Mouse (Mus musculus) left cerebral cortex, postnatal 36 days (tissue): Measurements from ENCODE around the gene Flvcr1. TPM values are rescaled to one million over a fixed set of nuclear protein-coding genes. Genes with fewer than 3 reads are reported as not detected.

Experiments used
- DNase-seq, 2 experiments: peaks; one replicate each; pipeline ENCODE4 v3.0.0; 2021 to 2022; ENCODE audit warnings: low spot score in 2 of 2, mixed read lengths in 1 of 2
- intact Hi-C: fragments of 180-260 bp; cut with DNase I; formaldehyde crosslinking; loops from one replicate; pipeline ENCODE4 v1.15.1; 2025
- total RNA-seq, 2 experiments: library from RNA; stranded (reverse); gene quantifications; 2 replicates each; pipeline ENCODE4 v1.2.3; 2021

Gene Flvcr1
- 10 to 100 TPM; 11.8 to 15.4 TPM for total RNA-seq

DNA sequence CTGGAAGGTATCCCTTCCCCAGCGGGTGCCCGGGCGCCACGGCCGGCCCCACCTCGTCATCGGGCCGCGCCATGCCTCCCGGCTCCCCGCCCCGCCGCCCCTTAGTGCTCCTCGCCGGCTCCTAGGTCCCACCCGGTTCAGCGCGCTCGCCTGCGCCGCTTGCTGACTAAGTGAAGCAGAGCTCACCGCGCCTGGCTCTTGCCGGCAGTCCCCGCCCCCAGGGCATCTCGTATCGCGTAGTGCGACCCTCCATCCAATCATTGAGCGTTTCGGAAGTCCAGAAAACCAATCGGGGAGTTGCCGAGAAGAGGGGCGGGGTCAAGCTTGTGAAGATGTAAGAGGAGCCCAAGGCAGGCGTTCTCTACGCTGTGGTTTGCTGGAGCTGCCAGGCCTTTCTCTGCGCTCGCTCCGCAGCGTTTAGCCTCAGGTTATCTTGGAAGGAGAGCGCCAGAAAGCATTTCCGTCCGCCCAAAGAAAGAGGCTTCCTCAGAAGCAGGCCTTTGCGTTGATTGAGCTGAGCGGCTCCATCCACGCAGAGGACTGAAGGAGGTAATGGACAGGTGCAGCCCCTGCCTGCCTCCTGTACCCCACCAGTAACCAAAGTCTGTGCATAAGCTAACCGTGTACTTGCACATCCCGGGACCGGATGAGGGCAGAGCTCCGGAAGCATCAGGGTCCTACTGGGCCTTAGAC is at the start of gene Flvcr1:
Gene Flvcr1, minus strand, starts transcription at position 138 of the 693 bp plus-strand sequence.
- DNase-seq = peak; percentile 98 to 99
- intact Hi-C loops = loop anchor here (5.0 kb wide), 1 partner anchor 99 kb away; the partner anchor contains the start of gene Angel2

DNA sequence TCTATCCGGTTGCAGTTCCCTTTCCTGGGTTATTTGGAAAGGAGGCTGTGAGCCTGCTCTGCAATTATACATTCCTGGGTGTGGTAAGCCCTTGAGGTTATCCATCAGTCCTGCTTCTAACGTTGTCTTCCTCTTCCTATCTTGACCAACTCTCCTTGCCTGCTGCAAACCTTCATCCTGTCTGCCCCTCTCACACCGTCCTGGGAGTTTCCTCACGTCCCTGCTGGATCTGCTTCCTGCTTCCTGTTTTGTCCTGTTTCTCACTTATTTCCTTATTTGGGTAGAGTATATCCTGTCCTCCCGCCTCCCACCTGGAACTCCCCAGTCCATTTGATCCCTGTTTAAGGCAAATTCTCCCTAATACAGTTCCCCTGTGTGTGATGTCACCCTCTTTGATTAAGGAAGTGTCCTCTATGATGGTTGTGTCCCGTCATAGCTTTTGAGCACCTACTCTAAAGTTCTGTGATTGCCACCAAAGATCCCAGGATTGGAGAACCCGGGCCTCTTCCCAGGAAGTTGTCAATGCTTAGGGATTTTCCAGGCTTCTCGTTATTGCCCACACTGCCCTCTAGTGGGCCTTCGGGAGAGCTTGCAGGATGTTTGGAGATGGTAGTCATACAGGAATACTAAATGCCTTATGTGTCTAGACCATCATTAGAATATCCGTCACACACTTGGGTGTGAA is 49.4 kb upstream of the Flvcr1 start:
- intact Hi-C loops = no loop called here
- DNase-seq = peak; percentile 32 to 38

DNA sequence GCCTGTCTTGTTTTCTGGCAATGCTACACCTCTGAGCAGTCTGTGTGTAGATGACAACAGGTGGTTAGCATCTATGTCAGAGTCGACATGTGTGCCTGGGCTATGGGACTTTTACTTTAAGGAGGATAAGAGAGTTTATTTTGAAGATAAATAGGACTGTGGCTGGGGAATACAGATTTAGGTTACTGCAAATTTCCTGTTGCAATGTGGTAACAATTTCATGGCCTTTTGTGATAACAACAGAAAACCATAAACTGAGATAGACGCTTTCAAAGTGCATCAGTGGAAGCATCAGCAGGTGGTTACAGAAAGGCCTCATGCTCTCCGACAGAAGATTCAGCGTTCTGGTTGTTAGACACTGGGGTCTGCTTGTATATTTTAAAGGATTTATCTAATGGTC is 47.5 kb upstream of the Flvcr1 start:
- intact Hi-C loops = no loop called here
- no peak for DNase-seq

DNA sequence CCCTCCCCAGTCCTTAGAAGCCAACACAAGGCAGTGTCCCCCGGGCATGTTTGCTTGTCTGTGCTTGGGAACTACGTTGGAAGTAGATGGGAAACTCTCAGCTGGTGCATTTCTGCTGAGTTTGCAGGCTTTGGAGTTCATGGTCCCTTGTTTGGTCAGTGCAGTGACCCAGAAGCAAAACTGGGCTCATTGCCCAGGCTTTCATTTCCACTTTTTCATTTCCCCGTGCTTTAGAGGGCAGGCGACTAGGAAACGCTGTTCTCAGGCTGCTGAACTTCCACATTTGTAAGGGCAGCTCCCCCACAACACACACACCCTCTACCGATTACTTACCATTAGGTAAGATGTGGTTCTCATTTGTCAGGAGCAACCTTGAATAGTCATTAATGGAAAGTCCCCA is 47.0 kb upstream of the Flvcr1 start:
- DNase-seq = peak in 1 of 2 experiments; percentile 23
- intact Hi-C loops = no loop called here

DNA sequence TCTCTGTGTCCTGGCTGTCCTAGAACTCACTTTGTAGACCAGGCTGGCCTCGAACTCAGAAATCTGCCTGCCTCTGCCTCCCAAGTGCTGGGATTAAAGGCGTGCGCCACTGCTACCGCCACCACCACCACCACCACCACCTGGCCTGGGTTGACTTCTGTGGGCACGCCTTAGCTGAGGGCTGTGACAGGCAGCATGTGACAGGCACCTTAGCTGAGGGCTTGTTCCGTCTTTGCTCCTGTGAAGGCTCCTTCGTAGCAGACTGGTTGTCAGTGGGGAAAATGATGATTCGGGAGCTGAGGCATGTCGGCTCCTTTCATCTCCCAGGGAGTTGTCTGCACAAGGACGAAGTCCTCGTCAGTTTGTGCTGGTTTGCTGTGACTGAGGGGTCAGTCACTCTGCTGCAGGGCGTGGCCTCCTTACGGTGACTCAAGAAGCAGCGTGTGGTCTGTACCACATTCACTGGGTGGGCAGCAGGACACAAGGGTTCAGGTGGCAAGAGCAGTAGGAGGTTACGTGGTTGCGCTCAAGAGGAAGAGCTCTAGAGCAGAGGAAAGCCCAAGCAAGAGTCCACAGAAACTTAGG is 46.5 kb upstream of the Flvcr1 start:
- no peak for DNase-seq
- intact Hi-C loops = no loop called here

DNA sequence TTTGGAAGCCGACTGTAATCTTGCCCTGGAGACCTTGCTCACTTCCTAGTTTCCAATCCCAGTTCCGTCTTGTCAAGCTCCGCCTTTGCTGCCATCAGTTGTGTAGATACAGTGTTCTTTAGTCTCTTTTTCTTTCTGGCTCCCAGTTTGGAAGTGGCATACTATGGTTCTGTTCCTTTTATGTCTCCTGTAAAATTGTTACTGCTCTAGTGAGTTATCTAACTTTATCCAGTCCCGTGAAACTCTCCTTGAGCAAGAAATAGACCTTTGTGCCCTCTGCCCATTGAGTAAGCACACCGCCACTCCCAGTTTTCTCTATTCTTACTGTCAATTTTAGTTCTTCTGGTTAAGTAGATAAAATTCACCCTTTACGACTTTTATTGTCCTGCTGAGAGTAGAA is 45.7 kb upstream of the Flvcr1 start:
- intact Hi-C loops = no loop called here
- no peak for DNase-seq

DNA sequence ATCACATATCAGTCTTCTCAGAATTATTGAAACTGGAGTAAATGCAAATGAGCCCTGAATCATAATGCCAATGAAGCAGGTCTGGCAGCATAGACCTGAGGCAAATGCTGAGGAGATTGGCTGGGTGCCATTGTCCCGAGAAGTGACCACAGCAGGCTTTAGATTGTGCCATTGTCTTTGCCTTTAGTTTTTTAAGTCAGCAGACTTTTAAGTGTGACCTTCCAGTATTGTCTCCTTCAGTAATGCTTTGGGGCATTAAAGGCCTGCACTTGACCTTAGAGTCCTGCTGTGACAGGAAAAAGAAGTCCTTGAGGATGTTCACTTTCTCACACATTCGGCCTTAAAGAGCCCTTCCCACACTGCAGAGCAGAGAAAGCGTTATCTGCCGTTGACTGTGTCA is 44.3 kb upstream of the Flvcr1 start:
- intact Hi-C loops = no loop called here
- DNase-seq = no peak

DNA sequence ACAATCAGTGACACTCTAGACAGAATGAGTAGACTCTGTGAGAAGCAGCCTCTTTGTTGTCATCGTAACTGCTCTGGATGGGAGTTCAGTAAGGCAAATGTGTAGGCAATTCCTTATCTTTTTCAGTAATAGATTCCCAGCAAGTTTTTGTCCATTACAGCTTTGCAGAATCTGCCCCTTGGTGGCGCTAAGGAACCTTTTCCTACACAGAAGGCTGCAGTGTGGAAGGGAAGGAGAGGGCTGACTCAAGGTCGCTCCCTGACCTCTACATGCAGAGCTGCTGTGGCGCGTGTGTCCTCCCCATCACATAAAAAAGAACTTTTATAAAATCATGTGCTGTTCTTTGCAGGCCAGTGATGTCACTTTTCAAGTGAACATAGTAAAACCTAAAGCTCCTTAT is 42.4 kb upstream of the Flvcr1 start:
- intact Hi-C loops = no loop called here
- no peak for DNase-seq

DNA sequence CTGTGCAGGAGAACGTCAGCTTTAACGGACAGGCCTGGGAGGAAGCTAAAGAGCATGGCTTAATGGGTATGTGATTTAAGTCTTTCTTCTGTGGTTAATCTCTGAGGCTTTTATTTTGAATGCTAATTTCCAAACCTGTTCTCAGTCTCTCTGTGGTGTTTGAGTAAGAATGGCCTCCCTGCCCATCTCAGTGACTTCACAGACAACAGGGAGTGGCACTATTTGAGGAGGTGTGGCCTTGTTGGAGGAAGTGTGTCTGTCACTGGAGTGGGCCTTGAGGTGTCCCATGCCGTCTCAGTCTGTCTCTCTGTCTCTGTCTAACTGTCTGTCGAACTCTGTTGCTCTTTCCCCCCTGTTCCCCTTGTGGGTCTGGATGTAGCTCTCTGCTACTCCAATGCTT is 39.2 kb upstream of the Flvcr1 start:
- no peak for DNase-seq
- intact Hi-C loops = no loop called here

DNA sequence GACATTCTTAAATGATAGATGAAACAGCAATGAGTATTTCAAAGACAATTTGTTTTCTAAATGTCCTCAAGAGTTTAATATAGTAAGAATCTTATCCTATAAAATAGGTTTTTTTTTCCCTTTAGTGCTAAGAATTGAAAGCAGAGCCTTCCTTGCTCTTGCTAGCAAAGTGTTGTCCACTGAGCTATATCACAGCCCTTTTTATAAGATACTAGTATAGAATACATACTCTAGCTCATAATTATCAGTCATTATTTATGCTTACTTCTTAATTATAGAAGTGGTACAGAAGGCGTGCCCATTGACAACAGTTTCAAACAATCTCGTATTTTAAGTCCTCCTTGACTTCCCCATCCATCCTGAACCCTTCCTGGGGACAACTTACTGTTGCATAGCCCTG is 38.6 kb upstream of the Flvcr1 start:
- DNase-seq = no peak
- intact Hi-C loops = no loop called here

DNA sequence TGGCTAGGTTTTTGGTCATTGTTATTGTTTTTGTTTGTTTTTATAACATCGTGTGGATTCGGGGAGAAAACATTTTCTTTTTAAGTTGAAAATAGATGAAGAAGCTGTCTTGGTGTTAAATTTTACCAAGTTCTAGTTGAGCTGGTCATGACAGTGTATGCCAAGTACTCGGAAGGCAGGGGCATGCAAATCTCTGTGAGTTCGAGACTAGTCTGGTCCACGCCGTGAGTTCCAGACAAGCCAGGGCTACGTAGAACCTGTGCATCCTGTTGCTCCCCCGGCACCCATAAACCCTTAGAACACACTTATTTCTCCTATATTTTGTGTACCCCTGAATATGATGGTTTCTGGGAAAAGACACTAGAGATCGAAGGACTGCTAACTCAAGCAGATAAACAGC is 37.7 kb upstream of the Flvcr1 start:
- DNase-seq = no peak
- intact Hi-C loops = no loop called here

DNA sequence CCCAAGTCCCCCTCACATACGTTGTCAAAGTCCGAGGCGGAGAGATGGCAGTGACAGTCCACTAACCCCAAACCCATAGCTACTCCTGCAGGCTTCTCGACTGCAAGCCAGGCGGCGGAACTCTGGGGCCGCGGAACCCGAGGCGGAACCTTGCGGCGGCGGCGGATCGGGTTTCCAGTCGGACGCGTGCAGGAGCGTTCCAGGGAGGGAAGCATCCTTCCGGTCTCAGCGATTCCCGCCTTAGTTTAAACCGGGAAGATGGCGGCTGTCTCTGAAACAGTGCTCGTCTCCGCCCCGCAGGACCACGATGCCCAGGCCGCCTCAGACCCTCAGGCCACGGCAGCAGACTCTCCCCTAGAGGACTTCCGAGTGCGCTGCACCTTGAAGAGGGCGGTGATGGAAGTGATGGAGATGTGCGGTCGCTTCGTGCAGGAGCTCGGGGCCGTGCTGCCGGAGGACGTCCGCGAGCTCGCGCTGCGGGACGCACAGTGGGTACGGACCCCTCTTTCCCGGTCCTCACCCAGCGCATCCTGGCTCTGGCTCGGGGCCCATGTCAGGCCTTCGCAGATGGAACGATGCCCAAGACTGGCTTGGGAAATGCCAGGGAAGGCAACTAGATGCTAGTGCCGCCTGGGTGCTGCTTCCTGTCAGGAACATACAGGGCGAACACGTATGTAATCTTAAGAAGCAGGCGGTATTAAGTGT is 37.0 kb upstream of the Flvcr1 start, which contains the start of the genes Tatdn3 and Nsl1:
Gene Tatdn3, minus strand, starts transcription at position 152 of the 705 bp plus-strand sequence.
Gene Nsl1, plus strand, starts transcription at position 232 of the 705 bp plus-strand sequence.
- DNase-seq = peak; percentile 93
- intact Hi-C loops = no loop called here

DNA sequence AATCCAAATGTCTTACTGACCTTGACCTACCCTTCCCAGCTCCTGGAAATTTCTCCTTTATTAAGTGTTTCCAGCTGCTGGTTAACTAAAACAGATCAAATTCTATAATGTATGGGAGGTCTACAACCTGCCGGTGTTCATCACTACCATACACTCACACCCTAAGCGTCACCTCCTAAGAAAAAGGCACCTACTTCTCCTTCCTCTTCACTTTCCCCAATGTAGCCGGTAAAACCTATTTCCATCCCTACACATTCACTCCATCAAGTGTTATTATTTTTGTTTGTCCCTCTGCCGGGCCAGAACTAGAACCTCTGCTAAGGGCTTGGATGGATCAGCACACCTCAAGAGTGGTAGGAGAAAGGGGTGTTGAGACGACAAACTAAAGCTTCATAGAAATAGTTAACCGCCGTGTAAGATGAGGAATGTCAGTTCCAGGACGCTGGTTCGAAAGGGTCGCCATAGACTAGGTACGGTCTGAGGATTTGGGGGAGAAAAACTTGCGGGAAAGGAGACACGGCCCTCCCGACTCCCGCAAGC is 36.4 kb upstream of the Flvcr1 start:
- intact Hi-C loops = no loop called here
- DNase-seq = no peak

DNA sequence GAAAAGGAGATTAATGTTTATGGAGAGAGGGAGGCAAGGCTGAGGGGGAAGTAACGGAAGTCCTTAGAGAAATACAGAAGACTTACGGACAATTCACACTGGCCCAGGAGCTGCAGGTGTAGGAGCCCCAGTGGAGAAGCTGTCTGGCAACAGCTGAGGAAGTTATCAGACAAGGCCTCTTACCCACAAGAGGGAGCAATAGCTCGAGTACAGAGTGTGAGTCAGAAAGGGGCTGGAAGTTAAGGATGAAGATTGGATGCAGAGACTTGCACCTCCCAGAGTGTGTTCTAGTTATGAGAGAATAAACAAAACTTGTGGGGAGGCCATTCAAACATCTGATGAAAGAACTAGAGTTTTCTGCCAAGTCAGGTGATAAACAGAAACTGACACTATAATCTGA is 31.5 kb upstream of the Flvcr1 start:
- intact Hi-C loops = no loop called here
- DNase-seq = no peak

DNA sequence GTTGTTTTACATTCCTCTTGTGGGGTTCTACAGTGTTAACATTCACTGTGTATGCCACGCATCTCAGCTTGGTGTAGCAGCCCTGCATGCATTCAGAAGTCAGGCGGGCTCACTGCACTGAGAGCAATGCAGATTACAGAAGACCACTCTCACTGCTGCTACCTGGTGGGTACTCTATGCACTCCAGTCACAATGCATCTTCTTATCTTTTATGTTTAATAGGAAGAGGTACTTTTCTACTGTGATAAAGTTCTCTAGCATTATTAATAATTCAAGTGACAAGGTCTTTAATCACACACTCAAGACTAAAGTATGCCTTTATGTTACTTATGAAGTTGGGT is 29.5 kb upstream of the Flvcr1 start:
- DNase-seq = no peak
- intact Hi-C loops = no loop called here

DNA sequence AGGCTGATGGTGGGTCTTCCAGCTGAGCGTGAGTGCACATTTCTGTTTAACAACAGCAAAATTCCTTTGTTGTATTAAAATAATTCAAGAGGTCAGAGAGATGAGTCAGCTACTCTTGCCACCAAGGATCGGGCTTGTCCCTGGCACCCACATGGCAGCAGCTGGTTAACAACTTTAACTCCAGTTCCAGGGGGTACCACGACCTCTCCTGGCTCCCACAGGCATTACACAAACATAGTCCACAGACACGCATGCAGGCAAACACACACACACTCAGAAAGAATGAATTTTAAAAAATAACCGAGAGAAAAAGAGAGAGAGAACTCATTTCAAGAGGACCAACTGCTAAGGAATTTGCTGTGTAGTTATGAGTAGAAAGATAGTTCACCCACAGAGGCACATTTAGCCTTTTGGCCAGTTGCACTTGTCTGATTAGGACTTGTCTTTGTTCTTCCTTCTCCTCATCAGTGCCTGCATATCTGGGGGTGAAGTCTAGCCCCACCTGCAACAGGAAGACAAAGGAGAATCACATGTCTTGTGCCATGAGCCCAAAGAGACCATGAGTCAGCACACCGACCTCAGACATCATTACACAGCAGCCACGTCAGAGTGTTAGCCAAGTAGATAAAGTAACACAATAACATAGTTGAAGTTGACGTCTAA is 29.0 kb upstream of the Flvcr1 start:
- no peak for DNase-seq
- intact Hi-C loops = no loop called here

DNA sequence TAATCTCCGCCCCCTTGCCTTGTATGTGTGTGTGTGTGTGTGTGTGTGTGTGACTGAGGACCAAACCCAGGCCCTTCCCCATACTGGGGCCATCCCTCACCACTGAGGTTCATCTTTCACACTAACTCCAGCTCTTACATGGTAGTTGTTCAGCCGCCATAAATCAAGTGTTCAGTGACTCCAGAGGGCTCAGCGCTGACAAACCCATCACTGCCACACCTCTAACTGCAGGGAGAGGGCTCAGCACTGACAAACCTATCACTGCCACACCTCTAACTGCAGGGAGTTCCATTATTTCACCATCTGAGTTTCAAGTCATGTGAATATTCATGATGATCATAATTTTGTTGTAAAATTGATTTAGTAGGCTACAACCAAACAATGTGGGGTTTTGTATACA is 27.6 kb upstream of the Flvcr1 start:
- intact Hi-C loops = no loop called here
- no peak for DNase-seq

DNA sequence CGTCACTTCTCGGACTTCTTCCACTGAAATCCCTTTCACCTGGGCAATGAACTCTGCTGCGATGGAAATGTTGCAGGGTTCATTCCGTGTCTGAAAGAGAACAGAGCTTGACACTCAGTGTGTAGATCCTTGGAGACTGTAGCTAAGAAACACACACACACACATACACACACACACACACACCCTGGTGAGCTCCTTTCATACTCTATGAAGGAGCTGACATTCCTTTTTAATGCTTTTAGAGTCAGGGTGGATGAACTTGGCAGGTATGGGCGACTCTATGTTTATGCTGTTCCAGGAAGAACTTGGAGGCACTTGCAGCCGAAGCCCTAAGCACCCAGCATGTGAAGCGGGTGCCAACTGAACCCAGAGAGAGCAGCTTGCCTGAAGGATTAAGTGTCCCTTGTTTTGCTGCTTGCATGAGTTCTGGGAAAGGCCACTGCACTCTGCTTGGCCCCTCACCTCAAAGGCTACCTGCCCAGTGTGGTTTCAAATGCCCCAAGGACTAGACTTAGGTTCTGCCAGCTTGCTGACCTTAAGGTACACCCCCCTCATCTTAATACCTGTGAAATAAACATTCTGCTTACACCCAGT is 20.4 kb upstream of the Flvcr1 start:
- intact Hi-C loops = no loop called here
- no peak for DNase-seq

DNA sequence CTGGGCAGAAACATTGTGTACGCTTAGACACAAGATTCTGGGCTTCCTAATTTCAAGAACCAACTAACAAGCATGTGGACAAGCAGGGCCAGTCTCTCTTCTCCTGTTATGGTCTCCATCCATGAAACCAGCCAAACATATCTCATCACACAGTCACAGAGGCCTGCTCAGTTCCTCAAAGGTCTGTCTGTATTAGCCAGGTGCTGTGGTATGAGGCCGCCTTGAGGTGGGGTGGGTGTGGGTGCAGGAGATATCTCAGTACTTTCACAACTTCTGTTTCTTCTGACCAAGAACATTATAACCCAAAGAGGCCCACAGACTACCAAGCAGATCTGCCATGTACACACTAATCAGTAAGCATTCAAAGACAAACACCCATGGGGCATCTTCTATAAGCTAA is 19.3 kb upstream of the Flvcr1 start:
- DNase-seq = no peak
- intact Hi-C loops = no loop called here
